Mouse (Mus musculus): ENCODE results near the gene Pnmal1.

DNA sequence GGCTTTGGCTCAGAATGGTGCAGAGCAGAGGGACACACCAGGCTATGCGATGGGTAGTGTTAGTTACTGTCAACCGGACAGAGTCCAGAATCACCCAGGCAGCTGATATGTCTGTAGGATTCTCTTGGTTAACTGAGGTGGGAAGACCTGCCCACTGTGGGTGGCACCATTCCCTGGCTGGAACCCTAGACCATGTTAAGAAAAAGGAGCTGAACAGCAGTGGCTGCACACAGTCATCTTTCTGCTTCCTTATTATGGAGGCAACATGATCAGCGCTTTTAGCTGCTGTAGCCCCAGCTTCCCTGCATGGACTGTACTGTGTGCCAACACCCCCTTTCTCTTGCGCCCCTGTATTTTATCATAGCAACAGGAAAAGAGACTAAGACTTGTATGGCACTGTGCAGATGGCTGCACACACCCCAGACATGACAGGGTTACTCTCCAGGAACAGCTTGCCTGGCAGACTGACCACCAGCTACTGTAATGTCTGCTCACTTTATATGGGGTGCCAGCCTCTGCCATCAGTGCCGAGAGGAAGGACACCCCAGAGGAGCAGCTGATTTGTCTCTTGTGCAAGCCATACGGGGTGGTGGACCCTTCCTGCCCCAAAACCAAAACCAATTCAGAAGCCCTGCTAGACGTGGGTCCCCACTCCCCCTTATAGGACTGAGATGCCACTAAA, 52.6 kb downstream of the Pnmal1 start:
- TF ChIP-seq GATA1 (IDR thresholded peaks at IDR 0.05; ENCODE audit: borderline replicate concordance, low read length) (no peak), FLI1 (IDR thresholded peaks at IDR 0.05; ENCODE audit: low read length) (no peak)
